Mouse (Mus musculus) erythroblast, embryonic 14.5 days (primary cell): ENCODE results near the gene Aif1.

Experiments
- GATA1 ChIP-seq: IDR thresholded peaks from 2 replicates; pipeline ENCODE4 v1.6.1; 2012; ENCODE audit warnings: low read length, inconsistent platforms, mixed read lengths
- TAL1 ChIP-seq: IDR thresholded peaks from 3 replicates; pipeline ENCODE4 v1.6.1; 2012; ENCODE audit warnings: low read length, inconsistent platforms, mixed read lengths

GRCm38 (mm10) chr17:35225456-35225855, 49.6 kb upstream of the Aif1 start:
- no peak for TF ChIP-seq GATA1
- TF ChIP-seq TAL1, result no peak
